Mouse (Mus musculus) CH12.LX (cell line): Measurements from ENCODE around the gene Etnk2. TPM values are rescaled to one million over a fixed set of nuclear protein-coding genes. Genes with fewer than 3 reads are reported as not detected.

Experiments used
- DNase-seq: peaks from one replicate; pipeline ENCODE4 v3.0.0-alpha.2; 2013; ENCODE audit errors: extremely low read depth
- H3K27ac ChIP-seq: 2 replicates; pipeline ENCODE4 v1.5.1; 2012; ENCODE audit warnings: low read depth, mild to moderate bottlenecking, control low read depth, moderate library complexity; ENCODE audit not compliant: insufficient read depth
- H3K27me3 ChIP-seq: replicated peaks from 2 replicates; pipeline ENCODE3; 2012; ENCODE audit warnings: inconsistent platforms
- H3K36me3 ChIP-seq, 2 experiments: replicated peaks in 1 of 2; 2 replicates each; pipeline versions ENCODE3 to v1.6.1; 2012; ENCODE audit warnings: inconsistent platforms in 1 of 2, low read length in 1 of 2, mild to moderate bottlenecking in 1 of 2, mixed read lengths in 1 of 2, moderate library complexity in 1 of 2; ENCODE audit not compliant: control insufficient read depth in 1 of 2, insufficient read depth in 1 of 2
- H3K4me1 ChIP-seq, 2 experiments: 2 replicates each; pipeline ENCODE4 v1.6.1; 2012; ENCODE audit warnings: inconsistent platforms in 1 of 2, moderate library complexity in 1 of 2; ENCODE audit not compliant: insufficient read depth in 2 of 2, control insufficient read depth in 1 of 2
- H3K4me2 ChIP-seq: 2 replicates; pipeline ENCODE4 v1.6.1; 2012; ENCODE audit warnings: low read depth, mild to moderate bottlenecking, control low read depth; ENCODE audit not compliant: poor library complexity, insufficient read depth, severe bottlenecking
- H3K4me3 ChIP-seq, 3 experiments: fragments of 150-350 bp in 1 of 3; sonication (generic) in 1 of 3; replicated peaks in 1 of 3; 2 replicates each; pipeline versions ENCODE3 to v1.5.1; 2011 to 2012; ENCODE audit warnings: low read depth in 2 of 3, low read length in 2 of 3, mild to moderate bottlenecking in 2 of 3, moderate library complexity in 2 of 3, control low read depth in 1 of 3, improper control_type of control experiment in 1 of 3, inconsistent platforms in 1 of 3, mixed read lengths in 1 of 3; ENCODE audit not compliant: poor library complexity in 1 of 3
- H3K79me2 ChIP-seq: replicated peaks from 2 replicates; pipeline ENCODE4 v1.6.1; 2012; ENCODE audit warnings: mild to moderate bottlenecking, moderate library complexity; ENCODE audit not compliant: control insufficient read depth, poor library complexity, insufficient read depth, severe bottlenecking; ENCODE audit errors: extremely low read depth
- H3K9ac ChIP-seq: 2 replicates; pipeline ENCODE4 v1.6.1; 2012; ENCODE audit warnings: low read depth, mild to moderate bottlenecking, control low read depth, moderate library complexity; ENCODE audit not compliant: insufficient read depth
- H3K9me3 ChIP-seq: replicated peaks from 2 replicates; pipeline ENCODE3; 2012; ENCODE audit warnings: low read length, inconsistent platforms, mixed read lengths
- CTCF ChIP-seq, 2 experiments: IDR thresholded peaks in 1 of 2; conservative IDR thresholded peaks in 1 of 2; 2 replicates each; pipeline ENCODE4 v1.5.1; 2011 to 2012; ENCODE audit warnings: low read depth in 2 of 2, low read length in 2 of 2, improper control_type of control experiment in 1 of 2, inconsistent platforms in 1 of 2, mild to moderate bottlenecking in 1 of 2, moderate library complexity in 1 of 2
- EP300 ChIP-seq: IDR thresholded peaks from 2 replicates; pipeline ENCODE4 v1.6.1; 2011; ENCODE audit warnings: low read length, improper control_type of control experiment
- GABPA ChIP-seq: IDR thresholded peaks from 2 replicates; pipeline ENCODE4 v1.6.1; 2012; ENCODE audit warnings: low read depth, low read length, improper control_type of control experiment, inconsistent platforms; ENCODE audit not compliant: insufficient replicate concordance
- HCFC1 ChIP-seq: IDR thresholded peaks from 2 replicates; pipeline ENCODE4 v1.6.1; 2012; ENCODE audit warnings: low read depth, mild to moderate bottlenecking, inconsistent platforms, low read length, improper control_type of control experiment
- IRF4 ChIP-seq: IDR thresholded peaks from 2 replicates; pipeline ENCODE4 v1.6.1; 2014; ENCODE audit warnings: low read depth, mild to moderate bottlenecking, inconsistent platforms, low read length, improper control_type of control experiment
- JUND ChIP-seq: conservative IDR thresholded peaks from 2 replicates; pipeline ENCODE4 v1.6.1; 2011; ENCODE audit warnings: low read depth, low read length, improper control_type of control experiment
- MAX ChIP-seq: IDR thresholded peaks from 2 replicates; pipeline ENCODE4 v1.6.1; 2011; ENCODE audit warnings: low read length, improper control_type of control experiment
- MAZ ChIP-seq: IDR thresholded peaks from 2 replicates; pipeline ENCODE4 v1.6.1; 2012; ENCODE audit warnings: low read depth, mild to moderate bottlenecking, inconsistent platforms, low read length, improper control_type of control experiment, moderate library complexity
- MYC ChIP-seq: IDR thresholded peaks from 2 replicates; pipeline ENCODE4 v1.6.1; 2011; ENCODE audit warnings: low read depth, mild to moderate bottlenecking, improper control_type of control experiment, low read length
- NELFE ChIP-seq: IDR thresholded peaks from 2 replicates; pipeline ENCODE4 v1.6.1; 2011; ENCODE audit warnings: low read depth, low read length, improper control_type of control experiment
- RAD21 ChIP-seq: IDR thresholded peaks from 2 replicates; pipeline ENCODE4 v1.6.1; 2011; ENCODE audit warnings: low read depth, mild to moderate bottlenecking, low read length, improper control_type of control experiment, moderate library complexity
- ZKSCAN1 ChIP-seq: IDR thresholded peaks from 2 replicates; pipeline ENCODE4 v1.6.1; 2012; ENCODE audit warnings: low read depth, inconsistent platforms, low read length, improper control_type of control experiment, borderline replicate concordance
- dilution Hi-C: fragments of 300-500 bp; cut with MboI; formaldehyde crosslinking; loops from 2 replicates; pipeline ENCODE4 v1.14.3; 2020; ENCODE audit warnings: low sequenced_read_pairs; ENCODE audit not compliant: extremely low pct_unique_long_range_greater_than_20kb, extremely low pct_ligation_motif_present
- in situ Hi-C: fragments of 300-500 bp; cut with MboI; formaldehyde crosslinking; loops from 3 replicates; pipeline ENCODE4 v1.14.3; 2019; ENCODE audit warnings: low sequenced_read_pairs, low pct_ligation_motif_present, low pct_unique_long_range_greater_than_20kb, mixed read lengths
- polyA plus RNA-seq: library from polyadenylated mRNA; unstranded; fragments of >175 nt; gene quantifications from 2 replicates; pipeline ENCODE4 v1.2.1, GENCODE M21; 2012; ENCODE audit warnings: low read depth; ENCODE audit not compliant: insufficient read length
- total RNA-seq, 2 experiments: library from RNA; depleted of rRNA; stranded (reverse); fragments of 300-350 nt in 1 of 2; fragments of >200 nt in 1 of 2; gene quantifications; 2 replicates each; pipeline ENCODE4 v1.2.3; 2012 to 2014

Gene Etnk2
- total and polyA plus RNA-seq, 3 experiments = 0.30 TPM; not detected in 2

- no peaks in the 10 kb centered on the region for H3K79me2 ChIP-seq
- no peaks in the 10 kb centered on the region for H3K36me3 ChIP-seq
- no peak for DNase-seq
- dilution Hi-C loops (no loop called here), in situ Hi-C loops (no loop called here)
- H3K9me3 ChIP-seq = peaks cover 21% of the 10 kb centered on the region
- H3K4me3 ChIP-seq = no peak overlapping the region
- H3K27ac ChIP-seq = no peak overlapping the region
- peaks cover 57% of the 10 kb centered on the region for H3K27me3 ChIP-seq
- no peaks in the 10 kb centered on the region for H3K4me1 ChIP-seq
- H3K4me2 ChIP-seq = no peak overlapping the region
- no peak overlapping the region for H3K9ac ChIP-seq
- TF ChIP-seq ZKSCAN1 (no peak), GABPA (no peak), JUND (no peak), NELFE (no peak), CTCF (conservative IDR thresholded peaks at IDR 0.05 in 1 of 2, IDR thresholded peaks at IDR 0.05 in 1 of 2; ENCODE audit: low read depth in 2 of 2, low read length in 2 of 2) (no peak), MYC (no peak), IRF4 (no peak), RAD21 (no peak), EP300 (no peak), MAZ (no peak), HCFC1 (no peak), MAX (no peak)
These were observed 61.3 kb downstream of the Etnk2 start for GRCm38 (mm10) chr1:133424547-133425140.

Other genes starting within 250 kb of the Etnk2 start
- gene Ppp1r15b, start 232.4 kb upstream of the Etnk2 start, total RNA-seq (2012; rRNA removed) = 47.6 and 50.6 TPM in 2 replicates
- gene Ppp1r15b, start 232.4 kb upstream of the Etnk2 start, total RNA-seq (2014; rRNA removed) = 46.7 and 47.5 TPM in 2 replicates
- gene Ppp1r15b, start 232.4 kb upstream of the Etnk2 start, polyA plus RNA-seq = 31.4 and 33.1 TPM in 2 replicates
- not detected in 2 replicates for gene Plekha6, start 199.4 kb upstream of the Etnk2 start, total RNA-seq (2012; rRNA removed)
- gene Plekha6, start 199.4 kb upstream of the Etnk2 start, total RNA-seq (2014; rRNA removed) = not detected in 2 replicates
- 0.07 and 0.08 TPM in 2 replicates for gene Plekha6, start 199.4 kb upstream of the Etnk2 start, polyA plus RNA-seq
- gene Golt1a, start 53.8 kb upstream of the Etnk2 start, total RNA-seq (2012; rRNA removed) = not detected in 2 replicates
- gene Golt1a, start 53.8 kb upstream of the Etnk2 start, total RNA-seq (2014; rRNA removed) = not detected in 2 replicates
- gene Golt1a, start 53.8 kb upstream of the Etnk2 start, polyA plus RNA-seq = not detected in 2 replicates
- not detected in 2 replicates for gene Kiss1, start 41.7 kb upstream of the Etnk2 start, total RNA-seq (2012; rRNA removed)
- not detected in 2 replicates for gene Kiss1, start 41.7 kb upstream of the Etnk2 start, total RNA-seq (2014; rRNA removed)
- gene Kiss1, start 41.7 kb upstream of the Etnk2 start, polyA plus RNA-seq = not detected in 2 replicates
- gene Ren1, start 13.1 kb upstream of the Etnk2 start, total RNA-seq (2012; rRNA removed) = 0.08 TPM in 1 of 2 replicates, not detected in the other
- not detected in 2 replicates for gene Ren1, start 13.1 kb upstream of the Etnk2 start, total RNA-seq (2014; rRNA removed)
- gene Ren1, start 13.1 kb upstream of the Etnk2 start, polyA plus RNA-seq = not detected in 2 replicates
- 0.34 and 0.84 TPM in 2 replicates for gene Sox13, start 60.8 kb downstream of the Etnk2 start, total RNA-seq (2012; rRNA removed)
- 0.81 and 0.90 TPM in 2 replicates for gene Sox13, start 60.8 kb downstream of the Etnk2 start, total RNA-seq (2014; rRNA removed)
- 1.4 and 1.5 TPM in 2 replicates for gene Sox13, start 60.8 kb downstream of the Etnk2 start, polyA plus RNA-seq
- gene Snrpe, start 246.7 kb downstream of the Etnk2 start, total RNA-seq (2012; rRNA removed) = 405 and 498 TPM in 2 replicates
- gene Snrpe, start 246.7 kb downstream of the Etnk2 start, total RNA-seq (2014; rRNA removed) = 877 and 995 TPM in 2 replicates
- gene Snrpe, start 246.7 kb downstream of the Etnk2 start, polyA plus RNA-seq = 417 and 508 TPM in 2 replicates